Mouse (Mus musculus) C2C12 (cell line): ENCODE results near the gene Gigyf1. TPM values are rescaled to one million over a fixed set of nuclear protein-coding genes. Genes with fewer than 3 reads are reported as not detected.
A peak's percentile ranks its signal among the peaks of the same experiment; 100 is the strongest.

ENCODE experiments used
- H3K27me3 ChIP-seq: one replicate; pipeline ENCODE4 v1.6.1; 2011; ENCODE audit not compliant: control insufficient read depth, insufficient read depth, insufficient read length
- H3K36me3 ChIP-seq: one replicate; pipeline ENCODE4 v1.6.1; 2011; ENCODE audit not compliant: control insufficient read depth, insufficient read depth
- H3K4me3 ChIP-seq: one replicate; pipeline ENCODE4 v1.5.1; 2011; ENCODE audit warnings: mild to moderate bottlenecking, control low read depth; ENCODE audit not compliant: poor library complexity, insufficient read depth, severe bottlenecking
- H3K79me2 ChIP-seq: one replicate; pipeline ENCODE4 v1.6.1; 2011; ENCODE audit not compliant: control insufficient read depth, insufficient read depth
- H3K79me3 ChIP-seq: one replicate; pipeline ENCODE4 v1.6.1; 2011; ENCODE audit warnings: low read depth, control low read depth
- H3ac ChIP-seq: one replicate; pipeline ENCODE3; 2011; ENCODE audit warnings: low read depth; ENCODE audit not compliant: control insufficient read depth, insufficient read length
- CEBPB ChIP-seq: IDR thresholded peaks from one replicate; pipeline ENCODE4 v1.6.1; 2011; ENCODE audit warnings: low read depth, mild to moderate bottlenecking, control low read depth, moderate library complexity
- CTCF ChIP-seq: IDR thresholded peaks from one replicate; pipeline ENCODE4 v1.5.1; 2011; ENCODE audit not compliant: control insufficient read depth, insufficient read depth, insufficient read length
- FOSL1 ChIP-seq: IDR thresholded peaks from one replicate; pipeline ENCODE4 v1.8.0; 2011; ENCODE audit warnings: mild to moderate bottlenecking, low read length; ENCODE audit not compliant: poor library complexity, insufficient read depth, severe bottlenecking
- MAX ChIP-seq: IDR thresholded peaks from one replicate; pipeline ENCODE4 v1.6.1; 2011; ENCODE audit warnings: mild to moderate bottlenecking, control low read depth
- MYOD1 ChIP-seq: IDR thresholded peaks from one replicate; pipeline ENCODE4 v1.6.1; 2011; ENCODE audit warnings: low read depth; ENCODE audit not compliant: control insufficient read depth, insufficient read length
- MYOG ChIP-seq: IDR thresholded peaks from one replicate; pipeline ENCODE4 v1.6.1; 2011; ENCODE audit not compliant: control insufficient read depth, insufficient read length; ENCODE audit errors: extremely low read depth
- USF1 ChIP-seq: IDR thresholded peaks from one replicate; pipeline ENCODE4 v1.6.1; 2011; ENCODE audit warnings: low read depth, mild to moderate bottlenecking, control low read depth, moderate library complexity
- long read RNA-seq, 2 experiments: library from polyadenylated mRNA; unstranded; transcript quantifications; one replicate each; pipeline ENCODE4 v2.0.0; 2019 to 2020
- polyA plus RNA-seq: library from polyadenylated mRNA; unstranded; fragments of >200 nt; fragmentation: generic; extraction: Trizol; gene quantifications from one replicate; pipeline ENCODE4 v1.2.1, GENCODE M21; 2012; ENCODE audit warnings: missing spikeins

Gene Gigyf1
- 6.9 TPM for polyA plus RNA-seq
- long read RNA-seq, experiment 1, partial matches to known transcripts: 3 of 7 reads
- long read RNA-seq, experiment 1, other reads (novel, unspliced or antisense): 4 of 7 reads
- long read RNA-seq, experiment 2, partial matches to known transcripts: 3 of 7 reads
- long read RNA-seq, experiment 2, other reads (novel, unspliced or antisense): 4 of 7 reads

DNA sequence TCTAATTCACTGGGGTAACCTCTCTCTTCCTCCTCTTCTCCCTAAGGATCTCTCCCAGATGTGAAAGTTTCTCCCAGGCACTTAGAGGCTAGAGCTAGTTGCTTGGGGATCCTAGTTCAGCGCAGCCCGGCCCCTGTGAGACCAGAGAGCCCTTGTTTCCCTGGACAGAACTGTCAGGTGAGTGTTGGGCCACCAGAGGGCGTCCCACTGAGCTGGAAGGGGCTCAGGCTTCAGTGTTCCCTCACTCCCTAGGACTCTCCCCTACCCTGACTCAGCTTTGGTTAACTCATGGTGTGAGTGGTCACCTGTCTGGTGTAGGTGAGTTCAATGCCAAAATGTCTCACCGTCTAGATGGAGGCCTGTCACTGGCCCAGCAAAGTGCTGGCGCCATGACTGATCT, at the start of gene Gigyf1:
TSS of gene Gigyf1 (plus strand) at position 113 of the 400 bp plus-strand sequence.
- H3K36me3 ChIP-seq: peaks cover 24% of the 10 kb centered on the region

DNA sequence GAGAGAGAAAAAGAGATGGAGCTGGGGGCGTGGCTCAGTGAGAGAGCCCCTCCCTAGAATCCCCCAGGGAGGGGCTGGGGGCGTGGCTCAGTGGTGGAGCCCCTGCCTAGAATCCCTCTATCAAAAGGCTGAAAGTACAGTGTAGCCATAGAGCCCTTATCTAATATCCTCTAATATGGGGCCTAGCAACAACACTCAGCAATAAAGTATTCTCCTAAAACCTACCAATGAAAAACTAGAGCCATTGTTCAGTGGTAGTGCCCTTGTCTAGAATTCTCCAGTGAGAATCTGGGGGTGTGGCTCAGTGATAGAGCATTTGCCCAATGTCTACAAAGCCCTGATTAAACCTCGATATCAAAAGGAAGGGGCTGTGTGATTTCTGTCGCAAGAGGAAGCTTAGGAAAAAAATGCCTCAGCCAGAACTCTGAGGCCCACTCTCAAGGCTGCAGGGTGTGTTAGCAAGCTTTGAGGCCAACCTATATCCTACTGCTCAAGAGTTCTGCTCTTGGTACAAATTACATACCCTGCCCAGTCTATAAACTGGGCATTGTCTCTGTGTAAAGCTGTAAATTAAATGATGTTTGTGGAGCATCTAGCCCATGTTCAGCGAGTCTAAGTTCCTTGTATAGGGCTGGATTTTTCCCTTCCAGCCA, 46.0 kb upstream of the Gigyf1 start:
- Histone ChIP-seq H3K36me3 (no peaks in the 10 kb centered on the region), H3K79me2 (no peaks in the 10 kb centered on the region), H3K79me3 (no peaks in the 10 kb centered on the region), H3K4me3 (no peak overlapping the region), H3K27me3 (peaks cover 58% of the 10 kb centered on the region), H3ac (no peak overlapping the region)
- TF ChIP-seq MYOG (no peak), USF1 (no peak), FOSL1 (no peak), CEBPB (no peak), CTCF (no peak), MYOD1 (no peak), MAX (no peak)

More for the DNA sequence above, at the start of gene Gigyf1:
- H3K4me3 ChIP-seq: no peak within 1 kb of the TSS
- no peaks in the 10 kb centered on the region for H3K27me3 ChIP-seq
- TF ChIP-seq MYOD1 (no peak), CTCF (peak; percentile 39)
- peaks cover 56% of the 10 kb centered on the region for H3K79me2 ChIP-seq
- no peak within 1 kb of the TSS for H3ac ChIP-seq
- peaks cover 33% of the 10 kb centered on the region for H3K79me3 ChIP-seq

DNA sequence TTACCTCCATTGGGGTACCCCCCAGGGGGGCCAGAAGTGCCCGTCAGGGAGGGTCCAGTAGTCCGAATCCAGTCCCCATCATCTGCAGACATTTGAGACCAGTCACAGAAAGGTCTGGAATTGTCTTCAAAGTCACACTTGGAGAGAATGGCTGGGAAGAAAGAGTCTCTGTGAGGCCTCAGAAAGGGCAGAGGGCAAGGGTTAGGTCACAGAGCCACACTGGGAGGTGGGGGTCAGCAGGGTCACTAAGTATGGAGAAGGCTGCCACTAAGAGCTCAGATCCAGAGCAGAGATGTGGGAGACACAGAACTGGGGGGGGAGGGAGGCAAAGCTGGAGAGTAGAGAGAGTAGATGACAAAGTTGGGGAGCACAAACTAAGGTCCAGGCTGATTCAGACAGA, 44.0 kb upstream of the Gigyf1 start:
- TF ChIP-seq FOSL1 (no peak), MAX (no peak), CTCF (no peak), CEBPB (no peak), USF1 (no peak), MYOD1 (no peak), MYOG (no peak)
- H3K27me3 ChIP-seq: peaks cover 64% of the 10 kb centered on the region
- H3K4me3 ChIP-seq: no peak overlapping the region
- H3K79me2 ChIP-seq: no peaks in the 10 kb centered on the region
- H3ac ChIP-seq: no peak overlapping the region
- H3K36me3 ChIP-seq: no peaks in the 10 kb centered on the region
- no peaks in the 10 kb centered on the region for H3K79me3 ChIP-seq

DNA sequence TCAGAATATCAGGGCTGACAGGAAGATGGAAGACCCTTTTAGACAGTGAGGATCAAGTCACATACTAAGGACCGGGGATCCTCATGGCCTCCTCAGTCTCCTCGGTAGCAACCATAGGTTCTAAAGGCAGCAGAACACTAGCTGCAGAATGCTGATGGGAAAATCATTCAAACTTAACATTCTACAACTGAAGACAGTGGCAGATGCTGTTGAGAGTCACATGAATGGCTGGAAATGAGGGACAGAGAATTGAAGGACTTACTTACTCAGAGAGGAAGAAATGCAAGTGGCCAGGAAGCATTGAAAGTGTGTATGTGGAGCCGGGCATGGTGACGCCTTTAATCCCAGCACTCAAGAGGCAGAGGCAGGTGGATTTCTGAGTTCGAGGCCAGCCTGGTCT, 41.4 kb upstream of the Gigyf1 start, which contains the start of gene Zan:
TSS of gene Zan (minus strand) at position 101 of the 400 bp plus-strand sequence.
- H3K27me3 ChIP-seq: peaks cover 61% of the 10 kb centered on the region
- H3K79me2 ChIP-seq: no peaks in the 10 kb centered on the region
- TF ChIP-seq USF1 (no peak), MYOG (no peak), MYOD1 (no peak), CEBPB (no peak), FOSL1 (no peak), MAX (no peak), CTCF (no peak)

DNA sequence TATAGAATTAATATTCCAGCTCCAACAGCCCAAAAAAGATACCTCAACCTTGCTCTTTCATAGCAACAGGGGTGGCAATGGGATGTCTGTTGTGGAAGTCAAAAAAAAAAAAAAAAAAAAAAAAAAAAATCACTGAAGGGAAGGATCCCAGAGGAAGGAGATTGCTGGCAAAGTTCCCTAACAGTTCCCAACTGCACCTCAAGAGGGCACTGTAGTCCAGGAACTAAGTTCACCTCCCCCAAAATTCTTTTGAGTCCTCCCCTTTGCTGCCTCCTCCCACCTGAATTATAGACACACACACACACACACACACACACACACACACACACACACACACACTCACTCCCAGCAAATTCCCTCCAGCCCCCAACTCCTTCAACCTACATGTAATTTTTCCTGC, 37.2 kb upstream of the Gigyf1 start:
- TF ChIP-seq MYOD1: no peak
- TF ChIP-seq USF1: no peak
- TF ChIP-seq CEBPB: no peak
- no peak for TF ChIP-seq MYOG
- no peak for TF ChIP-seq FOSL1
- no peak for TF ChIP-seq MAX
- peak; percentile 37 for TF ChIP-seq CTCF
- H3K79me3 ChIP-seq: no peaks in the 10 kb centered on the region
- H3ac ChIP-seq: no peak overlapping the region
- H3K27me3 ChIP-seq: peaks cover 66% of the 10 kb centered on the region
- H3K36me3 ChIP-seq: no peaks in the 10 kb centered on the region
- H3K79me2 ChIP-seq: no peaks in the 10 kb centered on the region
- no peak overlapping the region for H3K4me3 ChIP-seq

More for the DNA sequence above, 41.4 kb upstream of the Gigyf1 start, which contains the start of gene Zan:
- H3K79me3 ChIP-seq: no peaks in the 10 kb centered on the region
- no peak within 1 kb of the TSS for H3ac ChIP-seq
- H3K36me3 ChIP-seq: no peaks in the 10 kb centered on the region
- H3K4me3 ChIP-seq: no peak within 1 kb of the TSS
